Mouse (Mus musculus): ENCODE results near the gene Gm21985.

DNA sequence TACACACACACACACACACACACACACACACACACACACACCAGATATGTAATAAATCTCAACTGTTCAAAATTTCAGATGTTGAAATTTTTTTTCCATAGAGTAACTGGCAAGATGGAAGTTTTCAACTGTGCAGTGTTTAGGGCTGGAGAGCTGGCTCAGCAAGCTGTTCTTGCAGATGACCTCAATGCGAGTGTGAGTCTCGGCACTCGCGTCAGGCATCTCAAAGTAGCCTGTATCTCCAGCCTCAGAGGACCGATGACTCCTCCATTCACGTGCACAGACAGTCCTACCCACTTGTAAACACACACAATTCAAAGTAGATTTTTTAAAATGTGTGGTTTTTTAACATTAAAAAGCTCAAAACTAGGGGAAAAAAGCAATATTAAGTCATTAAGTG, 7.4 kb downstream of the Gm21985 start:
- TF ChIP-seq POLR2A (IDR thresholded peaks at IDR 0.05; ENCODE audit: low read depth, low read length) = no peak
- TF ChIP-seq RCOR1 (conservative IDR thresholded peaks at IDR 0.05; ENCODE audit: low read depth, low read length) = no peak
- TF ChIP-seq ZMIZ1 (IDR thresholded peaks at IDR 0.05; ENCODE audit: low read depth, low read length) = no peak
- TF ChIP-seq HCFC1 (IDR thresholded peaks at IDR 0.05; ENCODE audit: low read depth, low read length) = no peak
- TF ChIP-seq ZC3H11A (IDR thresholded peaks at IDR 0.05; ENCODE audit: low read depth, low read length) = no peak
- TF ChIP-seq CTCF (conservative IDR thresholded peaks at IDR 0.05 in 1 of 2, IDR thresholded peaks at IDR 0.05 in 1 of 2; ENCODE audit: low read depth in 2 of 2, low read length in 2 of 2) = no peak
- TF ChIP-seq MAFK (IDR thresholded peaks at IDR 0.05; ENCODE audit: insufficient replicate concordance, low read length) = no peak
- TF ChIP-seq TCF12 (IDR thresholded peaks at IDR 0.05; ENCODE audit: low read depth, low read length) = no peak
- no peak for TF ChIP-seq NRF1 (IDR thresholded peaks at IDR 0.05; ENCODE audit: low read depth, low read length)
- no peak for TF ChIP-seq EP300 (IDR thresholded peaks at IDR 0.05; ENCODE audit: low read length)
- no peak for TF ChIP-seq SMC3 (IDR thresholded peaks at IDR 0.05; ENCODE audit: low read depth, low read length)
- no peak for TF ChIP-seq POLR2AphosphoS2 (IDR thresholded peaks at IDR 0.05; ENCODE audit: low read depth, low read length)
- no peak for TF ChIP-seq CHD1 (IDR thresholded peaks at IDR 0.05; ENCODE audit: low read depth, low read length)
